Mouse (Mus musculus): ENCODE results near the gene Adcy9.
A peak's percentile ranks its signal among the peaks of the same experiment; 100 is the strongest.

Gene Adcy9

DNA sequence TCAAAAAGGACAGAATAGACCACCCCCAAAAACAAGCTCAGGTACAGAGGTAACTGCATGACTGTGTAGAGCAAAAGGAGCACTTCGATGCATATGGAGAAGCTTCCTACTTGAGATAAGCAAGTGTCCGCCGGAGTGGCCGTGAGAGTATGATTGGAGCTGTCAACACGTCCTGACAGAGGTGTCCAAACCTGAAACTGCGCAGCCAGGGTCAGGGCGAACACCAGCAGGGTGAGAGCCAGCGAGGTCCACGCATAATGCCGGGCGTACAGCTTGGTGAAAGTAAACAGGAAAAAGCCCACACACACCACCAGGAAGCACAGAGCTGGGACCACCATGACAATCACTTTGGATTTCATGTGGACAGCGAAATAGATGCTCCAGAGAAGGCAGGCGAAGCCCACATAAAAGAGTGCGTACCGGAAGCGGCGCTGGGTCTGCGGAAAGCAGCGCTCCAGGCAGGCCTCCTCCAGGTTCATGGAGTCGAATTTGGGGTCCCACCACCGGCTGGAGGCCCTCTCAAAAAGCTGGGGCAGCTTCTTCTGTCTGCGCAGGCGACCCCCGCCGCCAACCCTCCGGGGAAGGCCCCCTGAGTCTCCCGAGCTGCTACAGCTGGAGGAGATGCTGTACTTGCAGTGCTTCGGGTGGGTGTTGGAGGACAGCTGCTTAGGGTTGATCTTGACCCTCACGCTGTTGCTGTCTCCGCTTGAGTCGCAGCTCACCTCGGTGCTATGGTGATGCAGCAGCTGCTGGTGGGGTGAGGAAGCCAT is 1.3 kb downstream of the Adcy9 start:
- DNase-seq: peak; percentile 30 to 33

DNA sequence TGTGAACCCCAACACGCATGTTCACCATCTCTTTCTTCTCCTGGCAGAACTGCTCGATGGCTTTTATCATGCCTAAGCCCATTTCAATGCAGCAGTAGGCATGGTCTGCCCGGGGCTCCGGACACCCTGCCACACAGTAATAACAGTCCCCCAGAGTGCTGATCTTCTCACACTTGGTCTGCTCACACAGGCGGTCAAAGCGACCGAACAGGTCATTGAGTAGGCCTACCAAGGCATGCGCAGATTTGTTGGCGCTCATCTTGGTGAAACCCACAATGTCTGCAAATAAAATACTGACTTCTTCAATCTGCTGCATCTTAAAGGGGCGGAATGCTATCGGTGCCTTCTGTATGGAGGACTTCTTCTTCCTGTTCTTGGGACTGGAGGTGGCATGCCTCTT is 2.2 kb downstream of the Adcy9 start:
- no peak for DNase-seq

- DNase-seq: no peak
Observed at GRCm38 (mm10) chr16:4417455-4417854, 2.8 kb downstream of the Adcy9 start.

DNA sequence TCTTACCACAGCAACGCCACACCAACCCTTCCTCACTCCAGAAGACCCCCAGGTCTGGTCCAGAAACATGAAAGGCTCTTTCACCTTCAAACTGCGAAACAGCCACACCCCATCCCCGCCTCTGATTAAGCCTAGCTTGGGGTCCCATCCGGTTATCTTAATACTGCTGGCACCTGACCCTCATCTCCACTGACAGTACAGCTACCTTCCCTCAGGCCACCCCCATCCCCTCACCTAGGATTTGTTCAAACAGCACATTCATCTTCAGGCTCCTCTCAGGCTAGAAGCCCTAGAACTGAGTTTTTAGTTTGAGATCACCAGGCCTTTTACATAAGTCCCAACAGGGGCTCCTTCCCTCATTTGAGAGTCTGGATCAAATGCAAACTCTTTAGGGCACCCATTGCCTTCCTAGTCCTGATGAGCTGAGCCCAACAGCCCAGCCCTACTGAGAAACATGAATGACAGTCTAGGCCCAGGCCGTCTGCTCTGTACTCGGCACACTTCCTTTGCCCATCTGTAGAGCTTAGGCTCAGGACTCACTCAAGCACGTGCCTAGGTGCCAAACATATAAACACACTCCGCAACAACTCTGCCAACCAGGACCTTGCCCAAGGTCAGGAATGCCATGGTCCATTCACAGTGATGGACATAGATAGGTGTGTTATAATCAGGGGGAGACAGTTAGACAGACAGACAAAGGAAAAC is 5.3 kb downstream of the Adcy9 start:
- DNase-seq: no peak

GRCm38 (mm10) chr16:4413988-4414880 is 6.1 kb downstream of the Adcy9 start:
- no peak for DNase-seq

GRCm38 (mm10) chr16:4413301-4413700 is 7.0 kb downstream of the Adcy9 start:
- no peak for DNase-seq

GRCm38 (mm10) chr16:4412298-4412697 is 8.0 kb downstream of the Adcy9 start:
- DNase-seq: no peak

- DNase-seq: no peak
Observed at GRCm38 (mm10) chr16:4411296-4411695, 9.0 kb downstream of the Adcy9 start.

- DNase-seq: no peak
Observed at GRCm38 (mm10) chr16:4407536-4407935, 12.8 kb downstream of the Adcy9 start.

DNA sequence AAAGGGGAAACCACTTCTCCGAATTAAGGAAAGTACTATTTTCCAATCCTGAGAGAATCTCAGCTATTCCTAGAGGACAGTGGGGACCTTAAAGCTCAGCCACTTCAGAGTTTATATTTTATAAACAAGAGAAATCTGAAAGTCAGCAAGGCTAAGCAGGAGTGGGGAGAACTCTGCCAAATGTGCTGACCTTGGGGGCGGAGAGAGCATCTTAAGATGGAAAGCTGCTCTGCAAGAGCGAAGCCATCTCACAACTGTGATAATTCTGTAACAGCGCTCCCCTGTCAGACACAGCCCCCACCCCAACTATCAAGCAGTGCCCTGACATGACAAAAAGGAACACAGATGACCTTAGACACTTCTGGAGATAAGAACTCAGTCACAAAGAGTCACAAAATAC is 13.6 kb downstream of the Adcy9 start:
- DNase-seq: no peak

- DNase-seq: no peak
Observed at GRCm38 (mm10) chr16:4406047-4406586, 14.2 kb downstream of the Adcy9 start.

GRCm38 (mm10) chr16:4404933-4405761 is 15.2 kb downstream of the Adcy9 start:
- DNase-seq: no peak

DNA sequence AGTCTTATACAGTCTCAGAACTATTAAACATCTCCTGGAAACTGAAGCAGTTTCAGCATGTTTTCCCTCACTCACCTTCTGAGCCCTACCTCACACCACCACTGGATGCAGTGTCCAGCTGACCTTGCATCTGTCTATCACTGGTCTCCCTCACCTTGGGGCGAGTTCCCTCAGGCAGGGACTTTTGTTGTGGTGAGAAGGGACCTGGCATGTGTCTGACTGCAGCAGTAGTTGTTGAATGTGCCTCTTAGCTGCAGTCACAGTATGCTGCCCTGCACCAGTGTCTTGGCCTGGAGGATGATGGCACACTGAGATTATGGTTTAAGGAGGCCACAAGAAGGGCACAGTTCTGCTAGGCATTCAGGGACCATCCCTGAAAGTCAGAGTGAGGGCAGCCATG is 19.2 kb downstream of the Adcy9 start:
- DNase-seq: no peak

DNA sequence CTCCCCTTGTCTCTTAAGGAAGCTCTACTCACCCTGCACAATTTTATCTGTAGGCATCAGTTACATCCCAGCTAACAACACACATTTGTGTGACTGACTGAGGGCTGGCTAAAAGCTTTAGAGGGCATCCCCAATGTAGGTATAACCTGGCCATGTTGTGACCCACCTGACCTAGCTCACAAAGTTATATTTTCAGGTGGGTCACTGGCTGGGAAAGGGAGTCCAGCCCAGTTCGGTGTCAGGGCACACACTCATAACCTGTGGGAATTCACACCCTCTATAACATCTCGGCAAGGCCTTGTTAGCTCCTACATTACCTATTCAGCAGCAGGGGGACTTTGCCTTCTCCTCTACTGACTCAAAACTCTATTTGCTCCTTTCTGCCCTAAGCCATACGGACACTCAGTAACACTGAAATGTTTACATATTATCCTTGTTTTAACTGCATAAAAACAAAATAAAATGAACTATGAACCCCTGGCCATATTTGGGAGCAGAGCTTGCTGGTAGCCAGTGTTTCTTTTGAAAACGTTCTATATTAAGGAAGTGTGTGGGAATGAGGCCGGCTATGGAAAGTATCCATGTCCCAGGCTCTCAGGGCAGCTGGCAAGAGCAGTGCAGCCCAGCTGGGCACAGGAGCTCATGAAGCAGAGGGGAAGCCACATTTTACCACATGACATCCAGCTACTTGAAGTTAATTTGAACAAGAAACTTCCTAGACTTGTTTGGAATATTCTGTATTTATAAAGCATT is 20.7 kb downstream of the Adcy9 start:
- no peak for DNase-seq

DNA sequence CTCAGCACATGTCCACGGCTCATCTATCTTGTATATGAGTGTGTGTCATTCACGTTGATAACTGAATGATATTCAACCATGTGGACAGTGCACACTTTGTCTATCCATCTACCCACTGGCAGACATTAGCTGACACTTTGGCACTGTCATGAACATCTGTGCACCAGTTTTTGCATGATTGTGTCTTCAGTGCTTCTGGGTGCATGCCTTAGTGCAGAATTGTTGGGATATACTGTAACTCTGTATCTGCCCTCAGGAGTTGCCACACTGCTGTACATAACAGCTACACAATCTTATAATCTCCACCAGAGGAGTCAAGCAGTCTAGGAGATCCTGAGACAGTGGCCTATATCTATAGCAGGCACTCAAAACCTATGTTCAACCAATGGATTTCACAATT is 21.5 kb downstream of the Adcy9 start:
- DNase-seq: no peak

DNA sequence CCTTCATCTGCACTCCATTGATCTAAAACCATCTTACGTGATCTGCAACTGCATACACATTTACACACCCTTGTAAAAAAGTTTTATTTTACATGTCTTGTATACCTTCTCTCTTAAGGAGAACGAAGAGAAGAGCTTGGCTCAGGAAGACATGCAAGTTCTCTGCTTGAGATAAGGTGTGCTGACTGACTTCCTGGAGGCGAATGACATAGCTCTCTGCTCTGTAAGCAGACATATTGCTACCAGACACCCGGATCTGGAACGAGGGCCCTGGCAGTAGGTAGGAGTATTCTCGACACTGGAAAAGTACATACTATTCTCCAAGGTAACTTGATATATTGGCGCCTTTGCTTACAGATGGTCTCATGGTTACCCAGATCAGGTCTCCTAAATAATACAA is 22.7 kb downstream of the Adcy9 start:
- DNase-seq: no peak

DNA sequence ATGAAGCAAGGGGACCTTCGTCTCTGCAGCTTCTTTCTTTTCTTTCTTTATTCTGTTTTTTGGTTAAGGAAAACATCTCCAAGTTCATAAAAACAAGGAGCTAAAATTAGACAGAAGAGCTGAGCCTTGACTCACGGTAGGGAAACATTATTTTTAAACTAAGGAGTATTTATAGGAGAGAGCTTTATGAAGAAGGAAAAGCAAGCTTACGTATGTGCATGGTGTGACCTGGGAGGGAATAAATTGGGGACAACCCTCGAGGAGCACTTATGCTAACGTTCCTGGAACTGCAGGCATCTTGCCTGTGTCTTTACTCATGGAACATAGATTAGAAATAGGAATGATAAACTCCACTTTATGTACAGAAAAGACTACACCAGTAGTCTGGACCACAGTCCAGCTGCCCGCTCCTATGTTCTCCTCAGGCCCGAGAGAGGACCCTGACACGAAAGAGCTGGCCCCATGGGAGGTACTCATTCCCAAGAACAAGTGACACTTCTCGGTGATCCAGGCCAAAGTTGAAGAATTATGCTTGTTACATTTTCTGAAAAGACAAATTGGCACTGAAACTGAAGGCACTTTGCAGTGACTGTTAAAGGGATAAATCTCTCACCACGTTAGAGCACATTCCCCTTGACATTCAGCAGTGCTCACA is 24.5 kb downstream of the Adcy9 start:
- no peak for DNase-seq

DNA sequence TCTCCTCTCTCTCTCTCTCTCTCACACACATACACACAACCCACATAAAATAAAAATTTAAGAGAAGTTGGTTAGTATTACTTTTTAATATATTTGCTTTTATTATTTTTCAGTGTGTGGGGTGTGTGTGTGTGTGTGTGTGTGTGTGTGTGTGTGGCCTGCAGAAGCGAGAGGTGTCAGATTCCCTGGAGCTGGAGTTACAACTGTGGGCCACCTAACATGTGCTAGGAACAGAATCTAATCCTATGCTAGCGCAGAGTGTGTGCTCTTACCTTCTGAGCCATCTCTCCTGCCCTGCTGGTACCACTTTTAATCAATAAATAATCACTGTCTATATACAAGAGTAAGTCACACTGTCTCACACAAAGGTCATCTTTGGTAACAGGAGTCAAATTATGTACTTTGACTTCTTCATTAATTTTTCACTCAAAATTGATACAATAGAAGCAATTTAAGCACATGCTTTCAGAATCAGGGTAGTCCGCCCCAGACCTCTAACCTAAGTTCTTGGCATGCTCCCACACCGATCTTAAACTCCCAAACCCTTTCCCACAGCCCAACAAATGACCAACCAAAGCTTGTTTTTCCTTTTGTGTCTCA is 25.2 kb downstream of the Adcy9 start:
- DNase-seq: no peak

DNA sequence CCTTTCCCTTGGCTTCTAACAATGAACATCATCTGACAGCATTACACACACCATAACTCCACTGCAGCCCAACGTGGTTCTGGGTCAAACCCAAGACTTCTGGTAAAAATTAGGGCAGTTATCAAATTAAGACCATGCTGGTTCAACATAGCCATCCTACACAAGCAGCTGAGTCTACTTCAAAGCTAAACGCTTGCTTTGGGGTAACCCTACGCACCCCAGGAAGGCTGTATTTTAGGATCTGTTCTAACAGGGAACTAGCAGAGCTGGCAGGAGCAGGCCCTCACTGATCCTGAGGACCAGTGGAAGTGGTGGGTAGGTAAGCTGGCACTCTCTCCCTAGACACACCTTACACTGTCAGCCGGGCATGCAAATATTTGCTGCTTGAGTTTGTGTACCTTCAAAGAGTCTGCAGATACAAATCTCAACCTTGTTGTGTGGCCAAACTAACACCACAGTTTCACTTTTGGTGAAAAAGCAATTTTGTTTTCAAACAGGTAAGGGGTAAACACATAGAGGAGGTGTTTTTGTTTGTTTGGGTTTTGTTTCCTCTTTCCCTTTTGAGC is 36.7 kb downstream of the Adcy9 start:
- DNase-seq: no peak

GRCm38 (mm10) chr16:4382406-4382805 is 37.9 kb downstream of the Adcy9 start:
- no peak for DNase-seq

Data from cerebellum, postnatal 10 days (tissue).